In genomic region chr13:37657248-37657647, GRCm38 (mm10) we compare ENCODE assay signal across 8 mouse cellular contexts.
DNase-seq lines count a peak whose midpoint lies in the region; ATAC-seq and TF ChIP-seq lines count a peak whose summit lies in the region.

No protein-coding gene starts in this region.

- H3K9me3 ChIP-seq in heart, embryonic 10.5 days = no peaks in the 10 kb centered on the region
- H3K9me3 ChIP-seq in stomach, postnatal 0 days (ENCODE audit: control insufficient read depth, low read length) = no peaks in the 10 kb centered on the region

- WGBS in heart, embryonic 10.5 days = 59% methylated on average over 16 of the region's 16 CpGs
- 21% methylated on average over 16 of the region's 16 CpGs for WGBS in macrophage (ENCODE audit: missing documents)
- WGBS in stomach, postnatal 0 days = 55% methylated on average over 16 of the region's 16 CpGs

- 0 out of 2 replicates have a peak overlapping the region, but pooled peaks have one; percentile 20 for H3K4me2 ChIP-seq in stomach, postnatal 0 days (replicated peaks; ENCODE audit: low read depth)

- H3K27ac ChIP-seq in heart, embryonic 10.5 days = peak overlapping the region; percentile 18; the same call in 1 of the 2 replicates
- H3K27ac ChIP-seq in macrophage = peak overlapping the region; percentile 21; the same call in 1 of the 2 replicates
- no peak overlapping the region for H3K27ac ChIP-seq in stomach, postnatal 0 days (replicated peaks)

- no peak overlapping the region for H3K9ac ChIP-seq in stomach, postnatal 0 days (ENCODE audit: low read length)

- no peaks in the 10 kb centered on the region for H3K27me3 ChIP-seq in heart, embryonic 10.5 days (ENCODE audit: insufficient read depth, poor library complexity, severe bottlenecking)
- H3K27me3 ChIP-seq in stomach, postnatal 0 days (ENCODE audit: control insufficient read depth, insufficient read depth, low read length) = no peaks in the 10 kb centered on the region

- peaks cover 9% of the 10 kb centered on the region; the same call in 1 of the 2 replicates for H3K4me1 ChIP-seq in heart, embryonic 10.5 days
- no peaks in the 10 kb centered on the region for H3K4me1 ChIP-seq in stomach, postnatal 0 days (replicated peaks; ENCODE audit: control insufficient read depth, insufficient read depth)

- no peaks in the 10 kb centered on the region for H3K79me2 ChIP-seq in macrophage (ENCODE audit: inconsistent target)

- no peak overlapping the region for H3K4me3 ChIP-seq in heart, embryonic 10.5 days
- peak overlapping the region; percentile 17 for H3K4me3 ChIP-seq in macrophage (ENCODE audit: inconsistent target)
- H3K4me3 ChIP-seq in stomach, postnatal 0 days (ENCODE audit: low read depth, low read length) = no peak overlapping the region

- H3K36me3 ChIP-seq in heart, embryonic 10.5 days = no peaks in the 10 kb centered on the region
- H3K36me3 ChIP-seq in macrophage (ENCODE audit: inconsistent target) = no peaks in the 10 kb centered on the region
- no peaks in the 10 kb centered on the region for H3K36me3 ChIP-seq in stomach, postnatal 0 days (ENCODE audit: control insufficient read depth, insufficient read depth, low read length)

- ATAC-seq in stomach, postnatal 0 days (ENCODE audit: low FRiP score, low TSS enrichment) = no peak

- no peak for TF ChIP-seq EP300 in stomach, postnatal 0 days (optimal IDR thresholded peaks at IDR 0.05)

- no peak for TF ChIP-seq CTCF in stomach, postnatal 0 days (IDR thresholded peaks at IDR 0.05; ENCODE audit: low read depth)

- peak; percentile 23 for DNase-seq in right cerebral cortex, adult 18-20 months
- DNase-seq in right cerebral cortex, postnatal 25 days = no peak
- peak; percentile 2 for DNase-seq in cerebellum, adult 8-10 months
- no peak for DNase-seq in heart, embryonic 10.5 days (ENCODE audit: low spot score)
- DNase-seq in layer of hippocampus, adult 9-10 months (ENCODE audit: low spot score) = peak; percentile 38
- DNase-seq in stomach, postnatal 0 days (ENCODE audit: low spot score) = no peak
- no peak for DNase-seq in retina, embryonic 14.5 days (ENCODE audit: low spot score)

Comparison
In these comparisons a context has a peak if more than half of its experiments do, and no peak if none do; other contexts are left out.
1. DNase-seq: peak in right cerebral cortex, adult 18-20 months (single experiment), cerebellum, adult 8-10 months (single experiment) and layer of hippocampus, adult 9-10 months (single experiment); none in right cerebral cortex, postnatal 25 days (single experiment), heart, embryonic 10.5 days (single experiment), stomach, postnatal 0 days (single experiment) and retina, embryonic 14.5 days (single experiment).